In genomic region chr14:54429332-54430093, GRCm38 (mm10) we compare ENCODE assay signal across 9 mouse cellular contexts. TPM values are rescaled to one million over a fixed set of nuclear protein-coding genes. Genes with fewer than 3 reads are reported as not detected.
DNase-seq lines count a peak whose midpoint lies in the region; ATAC-seq and TF ChIP-seq lines count a peak whose summit lies in the region.
"Had no signal": no experiment of that assay in that cellular context is flagged by ENCODE, and none has a peak within 500 bp of the region (broad histone marks: within the 10 kb centered on the region; RNA-seq: fewer than 3 reads in every experiment).

No protein-coding gene starts in this region.

- no peak for TF ChIP-seq CTCF in embryonic fibroblast, embryonic 13.5 days (IDR thresholded peaks at IDR 0.05; ENCODE audit: borderline replicate concordance, insufficient read depth, low read length)

- WGBS in intestine, embryonic 15.5 days: 49% methylated on average over 7 of the region's 7 CpGs

- no peak overlapping the region for H3K4me3 ChIP-seq in embryonic fibroblast, embryonic 13.5 days (ENCODE audit: insufficient read depth, low read length)
- H3K4me3 ChIP-seq in intestine, embryonic 15.5 days (replicated peaks): no peak overlapping the region

- H3K9ac ChIP-seq in intestine, embryonic 15.5 days: no peak overlapping the region

- no peaks in the 10 kb centered on the region for H3K9me3 ChIP-seq in intestine, embryonic 15.5 days

- peak; percentile 38 for DNase-seq in kidney, postnatal 10 days
- no peak for DNase-seq in kidney, adult 18-20 months
- DNase-seq in neural tube, embryonic 10.5 days (ENCODE audit: extremely low spot score, low spot score): peak; percentile 13
- no peak for DNase-seq in B cell, adult 2 months
- no peak for DNase-seq in adipocyte (ENCODE audit: low spot score)
- no peak for DNase-seq in gastrocnemius, postnatal 4 days (ENCODE audit: low spot score in 2 of 2)
- DNase-seq: kidney, adult 9 months had no signal

- peak overlapping the region; percentile 89 for H3K27ac ChIP-seq in embryonic fibroblast, embryonic 13.5 days (ENCODE audit: insufficient read depth, low read length)
- H3K27ac ChIP-seq in intestine, embryonic 15.5 days: peak overlapping the region; percentile 97; the same call in 1 of the 2 replicates

- no peak for ATAC-seq in intestine, embryonic 15.5 days

- peaks cover 23% of the 10 kb centered on the region for H3K4me1 ChIP-seq in embryonic fibroblast, embryonic 13.5 days (ENCODE audit: control insufficient read depth, insufficient read depth, low read length)
- H3K4me1 ChIP-seq in intestine, embryonic 15.5 days (replicated peaks): peaks cover 34% of the 10 kb centered on the region

- no peaks in the 10 kb centered on the region for H3K27me3 ChIP-seq in intestine, embryonic 15.5 days (replicated peaks)

- peaks cover 2% of the 10 kb centered on the region; the same call in 1 of the 2 replicates for H3K36me3 ChIP-seq in intestine, embryonic 15.5 days

- H3K4me2 ChIP-seq in intestine, embryonic 15.5 days (replicated peaks): peak overlapping the region; percentile 77; the same call in 1 of the 2 replicates

- TF ChIP-seq POLR2A in embryonic fibroblast, embryonic 13.5 days (IDR thresholded peaks at IDR 0.05; ENCODE audit: low read depth, low read length): no peak

RNA-seq across cellular contexts. Expression of gene Mmp14, which starts 1.9 kb away (rescaled TPM):
- 618 and 779 TPM in 2 replicates for polyA plus RNA-seq in embryonic fibroblast, embryonic 13.5 days (2011; ENCODE audit: insufficient read length, low read depth, missing spikeins)
- 110 and 112 TPM in 2 replicates for polyA plus RNA-seq in intestine, embryonic 15.5 days (2015; fragmentation: Nextera tagmentation; extraction: Ambion mirVana)
- total RNA-seq in gastrocnemius, postnatal 4 days (2021): 100 to 1,000 TPM; 222 to 237 TPM

RNA-seq across cellular contexts. Expression of gene Mrpl52, which starts 2.8 kb away (rescaled TPM):
- 138 and 143 TPM in 2 replicates for polyA plus RNA-seq in embryonic fibroblast, embryonic 13.5 days (2011; ENCODE audit: insufficient read length, low read depth, missing spikeins)
- 270 and 308 TPM in 2 replicates for polyA plus RNA-seq in intestine, embryonic 15.5 days (2015; fragmentation: Nextera tagmentation; extraction: Ambion mirVana)
- total RNA-seq in gastrocnemius, postnatal 4 days (2021): 100 to 1,000 TPM; 151 to 166 TPM

RNA-seq across cellular contexts. Expression of gene Slc7a7, which starts 11.9 kb away (rescaled TPM):
- 6.9 and 7.0 TPM in 2 replicates for polyA plus RNA-seq in embryonic fibroblast, embryonic 13.5 days (2011; ENCODE audit: insufficient read length, low read depth, missing spikeins)
- 51.0 and 56.3 TPM in 2 replicates for polyA plus RNA-seq in intestine, embryonic 15.5 days (2015; fragmentation: Nextera tagmentation; extraction: Ambion mirVana)
- total RNA-seq in gastrocnemius, postnatal 4 days (2021): 1 to 10 TPM; 6.2 to 7.3 TPM

RNA-seq across cellular contexts. Expression of gene Lrp10, which starts 34.4 kb away (rescaled TPM):
- 85.6 and 98.2 TPM in 2 replicates for polyA plus RNA-seq in embryonic fibroblast, embryonic 13.5 days (2011; ENCODE audit: insufficient read length, low read depth, missing spikeins)
- 57.2 and 60.6 TPM in 2 replicates for polyA plus RNA-seq in intestine, embryonic 15.5 days (2015; fragmentation: Nextera tagmentation; extraction: Ambion mirVana)
- 10 to 100 TPM; 39.0 to 42.9 TPM for total RNA-seq in gastrocnemius, postnatal 4 days (2021)

RNA-seq across cellular contexts. Expression of gene Rem2, which starts 46.4 kb away (rescaled TPM):
- 0.94 TPM in 1 of 2 replicates, not detected in the other for polyA plus RNA-seq in embryonic fibroblast, embryonic 13.5 days (2011; ENCODE audit: insufficient read length, low read depth, missing spikeins)
- 1.6 and 1.9 TPM in 2 replicates for polyA plus RNA-seq in intestine, embryonic 15.5 days (2015; fragmentation: Nextera tagmentation; extraction: Ambion mirVana)
- not detected for total RNA-seq in gastrocnemius, postnatal 4 days (2021)

Comparison
In these comparisons a context has a peak if more than half of its experiments do, and no peak if none do; other contexts are left out.
1. DNase-seq: peak in kidney, postnatal 10 days (single experiment) and neural tube, embryonic 10.5 days (single experiment); none in kidney, adult 18-20 months (single experiment), B cell, adult 2 months (0 of 2), adipocyte (single experiment) and gastrocnemius, postnatal 4 days (0 of 2).